Mouse (Mus musculus) midbrain, embryonic 10.5 days (tissue): ENCODE results near the gene Tmem125. TPM values are rescaled to one million over a fixed set of nuclear protein-coding genes. Genes with fewer than 3 reads are reported as not detected.
A peak's percentile ranks its signal among the peaks of the same experiment; 100 is the strongest.
"Not testable (repeated sequence)": the region's sequence is repeated elsewhere in the genome, so short reads cannot be mapped to it uniquely, and the experiment has no call there.

Experiments used
- DNase-seq: peaks from one replicate; pipeline ENCODE4 v3.0.0-alpha.2; 2017; ENCODE audit warnings: low spot score
- H3K27ac ChIP-seq: fragments of 300-500 bp; sonication (generic); replicated peaks from 2 replicates; pipeline ENCODE4 v1.5.1; 2016; ENCODE audit warnings: mild to moderate bottlenecking
- H3K27me3 ChIP-seq: fragments of 300-500 bp; sonication (generic); 2 replicates; pipeline ENCODE4 v1.6.1; 2016; ENCODE audit warnings: low read depth, mild to moderate bottlenecking; ENCODE audit not compliant: poor library complexity, severe bottlenecking
- H3K36me3 ChIP-seq: fragments of 300-500 bp; sonication (generic); 2 replicates; pipeline ENCODE4 v1.6.1; 2016; ENCODE audit warnings: mild to moderate bottlenecking, moderate library complexity
- H3K4me1 ChIP-seq: fragments of 300-500 bp; sonication (generic); 2 replicates; pipeline ENCODE4 v1.6.1; 2016
- H3K4me3 ChIP-seq: fragments of 300-500 bp; sonication (generic); 2 replicates; pipeline ENCODE4 v1.5.1; 2016; ENCODE audit warnings: mild to moderate bottlenecking, moderate library complexity
- H3K9me3 ChIP-seq: fragments of 300-500 bp; sonication (generic); replicated peaks from 2 replicates; pipeline ENCODE4 v1.6.1; 2016; ENCODE audit warnings: mild to moderate bottlenecking
- WGBS: fragments of 180-500 bp; shearing (Covaris S2); methylation state at CpG from one replicate; pipeline ENCODE4 v1.1.7; 2016; 5-methylcytosine and 5-hydroxymethylcytosine counted together
- polyA plus RNA-seq: library from polyadenylated mRNA; unstranded; fragments of >200 nt; fragmentation: Nextera tagmentation; extraction: Ambion mirVana; gene quantifications from 2 replicates; pipeline ENCODE4 v1.2.1, GENCODE M21; 2016

The Tmem125 gene
- polyA plus RNA-seq, 1 experiment from 2014 or later: 0.28 TPM

- no peak for DNase-seq
- Histone ChIP-seq H3K4me1 (peaks cover 14% of the 10 kb centered on the region), H3K36me3 (no peaks in the 10 kb centered on the region), H3K27me3 (peaks cover 14% of the 10 kb centered on the region), H3K9me3 (no peaks in the 10 kb centered on the region), H3K4me3 (no peak overlapping the region), H3K27ac (no peak overlapping the region)
- whole genome bisulfite sequencing: 75% methylated on average over 5 of the region's 5 CpGs
These were observed 11.2 kb downstream of the Tmem125 start for GRCm38 (mm10) chr4:118532663-118533062.

- 0 out of 2 replicates have a peak, but pooled peaks cover 13% of the 10 kb centered on the region for H3K27me3 ChIP-seq
- H3K4me3 ChIP-seq: no peak overlapping the region
- peaks cover 23% of the 10 kb centered on the region for H3K4me1 ChIP-seq
- H3K36me3 ChIP-seq: no peaks in the 10 kb centered on the region
- DNase-seq: no peak
- H3K27ac ChIP-seq: no peak overlapping the region
- no peaks in the 10 kb centered on the region for H3K9me3 ChIP-seq
- 82% methylated on average over 6 of the region's 6 CpGs for WGBS
These were observed 16.1 kb downstream of the Tmem125 start for GRCm38 (mm10) chr4:118527720-118528119.

- Histone ChIP-seq H3K27ac (0 out of 2 replicates have a peak overlapping the region, but pooled peaks have one; percentile 23), H3K9me3 (no peaks in the 10 kb centered on the region), H3K36me3 (no peaks in the 10 kb centered on the region), H3K4me1 (peaks cover 23% of the 10 kb centered on the region), H3K4me3 (no peak overlapping the region), H3K27me3 (0 out of 2 replicates have a peak, but pooled peaks cover 13% of the 10 kb centered on the region)
- 41% methylated on average over 5 of the region's 5 CpGs for WGBS
- no peak for DNase-seq
These were observed 16.5 kb downstream of the Tmem125 start for GRCm38 (mm10) chr4:118527335-118527681.

- H3K27ac ChIP-seq: peak within 1 kb of the TSS; percentile 23; the same call in 1 of the 2 replicates
These were observed 17.2 kb downstream of the Tmem125 start, which contains the start of gene 2610528J11Rik for GRCm38 (mm10) chr4:118526408-118527334. Gene 2610528J11Rik (plus strand): TSS chr4:118526999.

GRCm38 (mm10) chr4:118525779-118526178 lies 18.1 kb downstream of the Tmem125 start:
- H3K9me3 ChIP-seq: no peaks in the 10 kb centered on the region
- 0 out of 2 replicates have a peak, but pooled peaks cover 13% of the 10 kb centered on the region for H3K27me3 ChIP-seq
- H3K27ac ChIP-seq: no peak overlapping the region
- no peak overlapping the region for H3K4me3 ChIP-seq
- H3K36me3 ChIP-seq: no peaks in the 10 kb centered on the region
- 74% methylated on average over 3 of the region's 3 CpGs for WGBS
- no peak for DNase-seq
- peaks cover 11% of the 10 kb centered on the region for H3K4me1 ChIP-seq

More at GRCm38 (mm10) chr4:118526408-118527334, 17.2 kb downstream of the Tmem125 start, which contains the start of gene 2610528J11Rik:
- Histone ChIP-seq H3K27me3 (0 out of 2 replicates have a peak, but pooled peaks cover 13% of the 10 kb centered on the region), H3K36me3 (no peaks in the 10 kb centered on the region), H3K4me1 (peaks cover 18% of the 10 kb centered on the region), H3K9me3 (no peaks in the 10 kb centered on the region), H3K4me3 (no peak within 1 kb of the TSS)
- 41% methylated on average over 17 of the region's 17 CpGs for WGBS
- DNase-seq: no peak

GRCm38 (mm10) chr4:118523976-118524375 lies 19.9 kb downstream of the Tmem125 start:
- peaks cover 9% of the 10 kb centered on the region for H3K4me1 ChIP-seq
- no peak for DNase-seq
- no peak overlapping the region for H3K27ac ChIP-seq
- 0 out of 2 replicates have a peak, but pooled peaks cover 13% of the 10 kb centered on the region for H3K27me3 ChIP-seq
- H3K4me3 ChIP-seq: no peak overlapping the region
- H3K9me3 ChIP-seq: no peaks in the 10 kb centered on the region
- WGBS: 88% methylated on average over 7 of the region's 7 CpGs
- no peaks in the 10 kb centered on the region for H3K36me3 ChIP-seq

GRCm38 (mm10) chr4:118522248-118522647 lies 21.6 kb downstream of the Tmem125 start:
- no peak for DNase-seq
- H3K27ac ChIP-seq: no peak overlapping the region
- H3K27me3 ChIP-seq: peaks cover 26% of the 10 kb centered on the region
- no peak overlapping the region for H3K4me3 ChIP-seq
- H3K36me3 ChIP-seq: no peaks in the 10 kb centered on the region
- 96% methylated on average over 7 of the region's 7 CpGs for WGBS
- peaks cover 16% of the 10 kb centered on the region for H3K4me1 ChIP-seq
- no peaks in the 10 kb centered on the region for H3K9me3 ChIP-seq

- Histone ChIP-seq H3K4me3 (no peak overlapping the region), H3K4me1 (peaks cover 20% of the 10 kb centered on the region), H3K27ac (peak overlapping the region; percentile 63; the same call in 1 of the 2 replicates), H3K36me3 (no peaks in the 10 kb centered on the region), H3K27me3 (peaks cover 29% of the 10 kb centered on the region), H3K9me3 (no peaks in the 10 kb centered on the region)
- no peak for DNase-seq
- WGBS: 68% methylated on average over 5 of the region's 5 CpGs
These were observed 25.6 kb downstream of the Tmem125 start for GRCm38 (mm10) chr4:118518208-118518607.

GRCm38 (mm10) chr4:118517497-118518146 lies 26.2 kb downstream of the Tmem125 start:
- Histone ChIP-seq H3K4me1 (peaks cover 22% of the 10 kb centered on the region), H3K4me3 (peak overlapping the region; percentile 31; the same call in 1 of the 2 replicates), H3K36me3 (no peaks in the 10 kb centered on the region), H3K9me3 (no peaks in the 10 kb centered on the region), H3K27me3 (peaks cover 29% of the 10 kb centered on the region), H3K27ac (peak overlapping the region; percentile 63)
- no peak for DNase-seq
- WGBS: 37% methylated on average over 16 of the region's 16 CpGs

- no peaks in the 10 kb centered on the region for H3K36me3 ChIP-seq
- WGBS: 24% methylated on average over 20 of the region's 20 CpGs
- peak overlapping the region; percentile 63 for H3K27ac ChIP-seq
- peaks cover 29% of the 10 kb centered on the region for H3K27me3 ChIP-seq
- H3K9me3 ChIP-seq: no peaks in the 10 kb centered on the region
- peaks cover 22% of the 10 kb centered on the region for H3K4me1 ChIP-seq
- peak; percentile 29 for DNase-seq
- H3K4me3 ChIP-seq: peak overlapping the region; percentile 31; the same call in 1 of the 2 replicates
These were observed 26.9 kb downstream of the Tmem125 start for GRCm38 (mm10) chr4:118516699-118517496.

GRCm38 (mm10) chr4:118509050-118509449 lies 34.8 kb downstream of the Tmem125 start:
- peak; percentile 28 for DNase-seq
- H3K27ac ChIP-seq: peak overlapping the region; percentile 38; the same call in 1 of the 2 replicates

GRCm38 (mm10) chr4:118507171-118507570 lies 36.7 kb downstream of the Tmem125 start:
- not testable (repeated sequence) for H3K9me3 ChIP-seq, DNase-seq, H3K4me1 ChIP-seq, H3K27me3 ChIP-seq, H3K27ac ChIP-seq, H3K4me3 ChIP-seq, H3K36me3 ChIP-seq
- 84% methylated on average over 1 of the region's 1 CpGs for WGBS

More at GRCm38 (mm10) chr4:118509050-118509449, 34.8 kb downstream of the Tmem125 start:
- Histone ChIP-seq H3K36me3 (no peaks in the 10 kb centered on the region), H3K4me1 (peaks cover 17% of the 10 kb centered on the region), H3K9me3 (no peaks in the 10 kb centered on the region), H3K4me3 (no peak overlapping the region), H3K27me3 (no peaks in the 10 kb centered on the region)
- 5% methylated on average over 6 of the region's 6 CpGs for WGBS
